Mouse (Mus musculus) intestine, postnatal 0 days (tissue): Measurements from ENCODE around the gene Foxm1. TPM values are rescaled to one million over a fixed set of nuclear protein-coding genes. Genes with fewer than 3 reads are reported as not detected.

Source experiments
- ATAC-seq: fragments of 200-750 bp; cut with Nextera tagmentation; 2 replicates; pipeline ENCODE4 v1.8.0; 2017; ENCODE audit warnings: mild to moderate bottlenecking, moderate TSS enrichment, moderate library complexity
- H3K27ac ChIP-seq: fragments of 300-500 bp; sonication (generic); 2 replicates; pipeline ENCODE4 v1.5.1; 2014; ENCODE audit warnings: mild to moderate bottlenecking, low read depth, low read length, moderate library complexity
- H3K27me3 ChIP-seq: fragments of 300-500 bp; sonication (generic); replicated peaks from 2 replicates; pipeline ENCODE4 v1.6.1; 2014; ENCODE audit warnings: low read length, mixed read lengths; ENCODE audit not compliant: control insufficient read depth, insufficient read depth
- H3K36me3 ChIP-seq: fragments of 300-500 bp; sonication (generic); 2 replicates; pipeline ENCODE4 v1.6.1; 2014; ENCODE audit warnings: mild to moderate bottlenecking, moderate library complexity; ENCODE audit not compliant: control insufficient read depth, insufficient read depth
- H3K4me1 ChIP-seq: fragments of 300-500 bp; sonication (generic); replicated peaks from 2 replicates; pipeline ENCODE4 v1.6.1; 2014; ENCODE audit warnings: antibody characterized with exemption, low read length, mixed read lengths; ENCODE audit not compliant: control insufficient read depth, insufficient read depth
- H3K4me2 ChIP-seq: fragments of 300-500 bp; sonication (generic); replicated peaks from 2 replicates; pipeline ENCODE4 v1.6.1; 2014; ENCODE audit warnings: low read depth, mild to moderate bottlenecking, moderate library complexity
- H3K4me3 ChIP-seq: fragments of 300-500 bp; sonication (generic); 2 replicates; pipeline ENCODE4 v1.5.1; 2014; ENCODE audit warnings: low read depth, low read length
- H3K9ac ChIP-seq: fragments of 300-500 bp; sonication (generic); 2 replicates; pipeline ENCODE4 v1.6.1; 2014; ENCODE audit warnings: mild to moderate bottlenecking, low read depth, low read length
- H3K9me3 ChIP-seq: fragments of 300-500 bp; sonication (generic); 2 replicates; pipeline ENCODE4 v1.6.1; 2016; ENCODE audit warnings: mixed run types; ENCODE audit not compliant: control insufficient read depth
- CTCF ChIP-seq: sonication (generic); IDR thresholded peaks from 2 replicates; pipeline ENCODE4 v1.5.1; 2016; ENCODE audit warnings: low read depth, mild to moderate bottlenecking, control low read depth, antibody characterized with exemption, moderate library complexity
- WGBS: fragments of 180-500 bp; shearing (Covaris S2); extraction: QIAGEN DNeasy Blood & Tissue Kit; methylation state at CpG from one replicate; pipeline ENCODE4 v1.1.7; 2014; 5-methylcytosine and 5-hydroxymethylcytosine counted together
- polyA plus RNA-seq: library from polyadenylated mRNA; unstranded; fragments of >200 nt; fragmentation: Nextera tagmentation; extraction: Ambion mirVana; gene quantifications from 2 replicates; pipeline ENCODE4 v1.2.1, GENCODE M21; 2015

Foxm1 gene
- polyA plus RNA-seq, 1 experiment from 2014 or later, result 5.7 TPM

DNA sequence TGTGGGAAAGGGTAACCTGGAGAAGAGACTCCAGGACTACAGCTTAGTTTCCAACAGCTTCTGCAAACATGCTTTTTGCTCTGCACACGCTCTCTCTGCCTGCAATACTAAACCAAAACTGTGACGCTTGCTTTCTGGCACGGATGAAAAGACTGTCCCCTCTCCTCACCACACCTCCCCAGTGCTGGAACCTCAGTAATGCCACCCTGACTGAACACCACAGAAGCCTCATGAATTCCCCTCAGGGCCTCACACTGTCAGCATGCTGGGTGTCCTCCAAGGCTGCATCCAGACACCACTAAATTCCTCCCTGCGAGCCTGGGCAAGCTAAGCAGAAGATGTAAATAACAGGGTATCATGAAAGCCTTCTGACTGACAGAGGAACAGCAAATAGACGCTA is 23.9 kb upstream of the Foxm1 start:
- no peak for TF ChIP-seq CTCF
- ATAC-seq, result no peak
- no peak overlapping the region for H3K27ac ChIP-seq

DNA sequence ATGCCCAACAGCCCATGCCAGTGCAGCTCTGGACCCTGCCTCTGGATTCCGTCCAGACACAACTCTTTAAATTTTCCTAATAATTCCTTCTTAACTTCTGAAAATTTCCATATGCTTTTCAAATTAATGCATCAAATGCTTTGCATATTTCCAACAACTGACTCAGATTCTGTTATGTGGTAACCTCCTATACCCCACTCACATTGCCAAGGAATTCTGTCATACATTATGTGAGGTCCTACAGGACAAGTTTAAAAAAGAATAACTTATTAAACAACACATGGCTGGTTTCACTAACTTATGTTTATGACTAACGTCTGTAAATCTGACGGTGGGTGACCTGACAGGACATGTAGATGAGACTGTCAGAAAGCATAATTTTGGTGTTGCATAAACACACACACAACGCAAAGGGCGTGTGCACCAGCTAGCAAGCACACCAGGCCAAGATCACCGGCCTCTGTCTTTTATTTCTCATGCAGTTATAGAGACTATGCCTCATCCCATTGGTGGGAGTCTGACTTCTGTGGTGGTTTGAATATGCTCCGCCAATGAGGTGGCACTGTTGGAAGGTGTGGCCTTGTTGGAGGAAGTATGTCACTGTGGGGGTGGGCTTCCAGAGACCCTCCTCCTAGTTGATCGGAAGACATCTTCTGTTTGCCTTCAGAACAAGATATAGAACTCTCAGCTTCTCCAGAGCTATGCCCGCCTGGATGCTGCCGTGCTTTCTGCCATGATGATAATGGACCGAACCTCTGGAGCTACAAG is 20.6 kb upstream of the Foxm1 start:
- no peaks in the 10 kb centered on the region for H3K27me3 ChIP-seq
- 84% methylated on average over 11 of the region's 11 CpGs for WGBS
- no peak overlapping the region for H3K4me2 ChIP-seq
- H3K9me3 ChIP-seq, result no peaks in the 10 kb centered on the region
- no peak overlapping the region for H3K27ac ChIP-seq
- H3K4me1 ChIP-seq, result no peaks in the 10 kb centered on the region
- no peak for ATAC-seq
- no peaks in the 10 kb centered on the region for H3K36me3 ChIP-seq
- TF ChIP-seq CTCF, result no peak
- H3K4me3 ChIP-seq, result no peak overlapping the region
- no peak overlapping the region for H3K9ac ChIP-seq

More for the DNA sequence above, 23.9 kb upstream of the Foxm1 start:
- Histone ChIP-seq H3K4me1 (no peaks in the 10 kb centered on the region), H3K27me3 (no peaks in the 10 kb centered on the region), H3K9ac (no peak overlapping the region), H3K36me3 (no peaks in the 10 kb centered on the region), H3K4me3 (no peak overlapping the region), H3K9me3 (no peaks in the 10 kb centered on the region), H3K4me2 (no peak overlapping the region)
- 42% methylated on average over 5 of the region's 5 CpGs for WGBS

DNA sequence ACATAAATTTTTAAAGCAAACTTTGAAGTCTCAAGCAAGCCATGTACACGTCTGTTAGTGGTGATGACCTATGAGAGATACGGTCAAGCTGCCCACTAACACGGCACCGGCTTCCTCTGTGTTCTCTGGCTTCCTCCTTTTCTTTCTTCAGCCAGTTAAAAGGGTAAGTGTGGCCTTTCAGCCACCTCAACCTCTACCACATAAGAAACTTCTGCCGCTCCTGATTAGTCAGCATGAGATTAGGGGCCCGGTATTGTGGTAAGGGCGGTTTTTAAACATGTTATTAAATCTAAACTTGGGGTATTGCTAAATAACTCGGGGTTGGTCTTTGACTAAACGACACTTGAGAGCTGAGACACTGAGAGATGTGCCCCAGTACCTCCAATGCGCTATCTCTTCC is 17.1 kb upstream of the Foxm1 start:
- WGBS, result 85% methylated on average over 10 of the region's 10 CpGs
- TF ChIP-seq CTCF, result no peak

DNA sequence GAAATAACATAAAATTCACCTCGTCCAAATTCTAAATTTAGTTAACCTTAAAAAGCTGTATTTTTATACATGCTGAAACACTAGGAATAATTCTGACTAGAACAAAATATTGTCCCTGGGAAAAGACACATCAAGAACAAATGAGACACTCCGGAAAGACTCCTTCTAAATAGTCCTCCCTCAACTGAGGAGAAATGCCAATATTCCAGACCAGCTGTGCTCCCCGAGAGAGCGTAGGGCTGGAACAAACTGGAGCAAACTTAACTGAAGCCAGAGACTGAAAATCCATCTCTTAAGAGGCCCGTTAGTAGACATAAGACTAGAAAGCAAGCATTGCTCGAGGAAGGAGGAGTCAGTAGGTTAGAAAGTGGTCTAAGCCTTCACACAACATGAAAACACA is 16.0 kb upstream of the Foxm1 start:
- Histone ChIP-seq H3K27ac (no peak overlapping the region), H3K27me3 (no peaks in the 10 kb centered on the region)

More for the DNA sequence above, 17.1 kb upstream of the Foxm1 start:
- no peak overlapping the region for H3K27ac ChIP-seq
- no peak overlapping the region for H3K9ac ChIP-seq
- H3K36me3 ChIP-seq, result no peaks in the 10 kb centered on the region
- no peak for ATAC-seq
- H3K4me2 ChIP-seq, result no peak overlapping the region
- H3K4me1 ChIP-seq, result no peaks in the 10 kb centered on the region
- no peak overlapping the region for H3K4me3 ChIP-seq
- no peaks in the 10 kb centered on the region for H3K27me3 ChIP-seq
- H3K9me3 ChIP-seq, result no peaks in the 10 kb centered on the region

DNA sequence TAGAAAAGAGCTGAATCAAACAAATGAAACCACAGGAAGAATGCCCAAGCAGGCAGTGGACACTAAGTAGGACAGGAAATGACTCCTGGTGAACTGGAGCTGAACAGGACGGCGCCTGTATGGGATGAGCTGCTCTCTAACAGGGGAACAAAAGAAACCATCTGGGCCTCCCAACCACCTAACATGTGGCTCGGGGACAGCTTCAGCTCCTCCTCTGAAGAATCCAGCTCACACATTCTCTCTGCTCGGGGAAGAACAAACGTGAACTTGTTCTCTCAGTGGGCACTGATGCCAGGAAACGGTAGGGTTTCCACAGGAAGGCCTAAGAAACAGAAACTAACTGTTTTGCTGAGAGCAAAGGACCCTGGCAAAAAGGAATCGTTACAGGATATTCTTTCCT is 13.1 kb upstream of the Foxm1 start:
- 60% methylated on average over 7 of the region's 7 CpGs for WGBS
- Histone ChIP-seq H3K27me3 (no peaks in the 10 kb centered on the region), H3K27ac (no peak overlapping the region; the same call in 1 of the 2 replicates), H3K4me1 (no peaks in the 10 kb centered on the region), H3K9me3 (no peaks in the 10 kb centered on the region), H3K4me3 (no peak overlapping the region), H3K4me2 (no peak overlapping the region), H3K9ac (no peak overlapping the region), H3K36me3 (no peaks in the 10 kb centered on the region)
- TF ChIP-seq CTCF, result no peak
- ATAC-seq, result no peak

More for the DNA sequence above, 16.0 kb upstream of the Foxm1 start:
- no peaks in the 10 kb centered on the region for H3K36me3 ChIP-seq
- no peak overlapping the region for H3K4me3 ChIP-seq
- H3K9me3 ChIP-seq, result no peaks in the 10 kb centered on the region
- no peak overlapping the region for H3K4me2 ChIP-seq
- ATAC-seq, result no peak
- H3K9ac ChIP-seq, result no peak overlapping the region
- H3K4me1 ChIP-seq, result no peaks in the 10 kb centered on the region
- no peak for TF ChIP-seq CTCF
- 72% methylated on average over 6 of the region's 6 CpGs for WGBS

DNA sequence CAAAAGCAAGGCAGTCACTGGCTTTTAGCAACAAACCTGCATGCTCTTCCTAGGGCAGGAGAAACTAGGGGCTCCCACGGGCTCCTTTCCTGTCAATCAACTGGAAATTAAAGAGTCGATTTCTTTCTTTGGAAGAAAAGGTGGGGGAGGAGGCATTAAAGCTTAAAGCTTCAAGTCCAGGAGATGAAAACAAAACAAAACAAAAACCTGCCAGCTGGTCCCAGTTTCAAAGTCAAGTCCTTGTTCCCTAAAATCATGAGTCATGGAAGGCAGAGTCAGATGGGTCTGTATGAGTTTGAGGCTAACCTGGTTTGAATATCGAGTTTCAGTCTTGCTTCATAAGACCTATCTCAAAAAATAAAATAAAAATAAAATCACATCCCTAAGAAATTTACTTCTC is 8.6 kb upstream of the Foxm1 start:
- Histone ChIP-seq H3K4me2 (no peak overlapping the region), H3K27ac (no peak overlapping the region), H3K9ac (no peak overlapping the region), H3K27me3 (no peaks in the 10 kb centered on the region), H3K9me3 (no peaks in the 10 kb centered on the region), H3K36me3 (peaks cover 7% of the 10 kb centered on the region; the same call in 1 of the 2 replicates), H3K4me3 (no peak overlapping the region), H3K4me1 (no peaks in the 10 kb centered on the region)
- TF ChIP-seq CTCF, result no peak
- 81% methylated on average over 3 of the region's 3 CpGs for WGBS
- no peak for ATAC-seq
